Mouse (Mus musculus) spleen, adult 2 months (tissue): ENCODE measurements at regions not wholly inside any gene's neighbourhood (a gene's known extent, or its start where the extent isn't known, plus 50 kb on each side); places are given as distances from the start of the nearest gene placed in this dataset.

Experiments used
- CTCF ChIP-seq: fragments of 200-500 bp; IDR thresholded peaks from 2 replicates; pipeline ENCODE4 v1.5.1; 2011; ENCODE audit warnings: mild to moderate bottlenecking, inconsistent platforms; ENCODE audit not compliant: insufficient read depth, insufficient read length, insufficient replicate concordance; ENCODE audit errors: extremely low read depth
- POLR2A ChIP-seq: fragments of 200-500 bp; IDR thresholded peaks from 2 replicates; pipeline ENCODE4 v1.6.1; 2011; ENCODE audit warnings: low read depth, low read length, inconsistent platforms

DNA sequence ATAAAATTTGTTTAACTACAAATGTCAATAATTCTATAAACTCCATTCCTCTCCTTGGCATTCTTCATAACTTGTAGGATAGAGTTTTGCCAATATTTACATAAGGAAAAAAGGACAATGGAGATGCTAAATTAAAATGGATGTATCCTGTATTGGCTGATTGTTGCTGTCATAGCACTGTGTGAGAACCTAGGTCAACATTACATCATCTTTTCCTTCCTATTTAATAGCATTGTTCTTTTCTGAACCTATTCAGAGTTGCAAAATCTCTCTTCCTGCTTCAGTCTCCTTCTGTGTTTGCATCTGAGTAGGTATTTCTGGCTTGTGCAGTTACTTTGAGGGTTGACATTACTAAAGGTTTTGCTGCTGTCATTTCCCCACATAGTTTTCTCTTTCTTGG is 228.6 kb upstream of the Gk2 start:
- TF ChIP-seq CTCF (no peak), POLR2A (no peak)
